Mouse (Mus musculus) liver, embryonic 15.5 days (tissue): ENCODE measurements around the gene Gm18596. TPM values are rescaled to one million over a fixed set of nuclear protein-coding genes. Genes with fewer than 3 reads are reported as not detected.
"Not testable (repeated sequence)": the region's sequence is repeated elsewhere in the genome, so short reads cannot be mapped to it uniquely, and the experiment has no call there.

Source experiments
- ATAC-seq: fragments of 200-750 bp; cut with Nextera tagmentation; 2 replicates; pipeline ENCODE4 v1.8.0; 2017; ENCODE audit warnings: moderate number of reproducible peaks, mild to moderate bottlenecking, moderate library complexity; ENCODE audit not compliant: insufficient read depth
- H3K27ac ChIP-seq: fragments of 300-500 bp; sonication (generic); replicated peaks from 2 replicates; pipeline ENCODE4 v1.5.1; 2015; ENCODE audit warnings: mild to moderate bottlenecking, inconsistent platforms
- H3K27me3 ChIP-seq: fragments of 300-500 bp; sonication (generic); 2 replicates; pipeline ENCODE4 v1.6.1; 2015; ENCODE audit warnings: mild to moderate bottlenecking, inconsistent platforms
- H3K36me3 ChIP-seq: fragments of 300-500 bp; sonication (generic); replicated peaks from 2 replicates; pipeline ENCODE4 v1.6.1; 2015; ENCODE audit warnings: moderate library complexity, mild to moderate bottlenecking, inconsistent platforms
- H3K4me1 ChIP-seq: fragments of 300-500 bp; sonication (generic); replicated peaks from 2 replicates; pipeline ENCODE4 v1.6.1; 2015; ENCODE audit warnings: inconsistent platforms
- H3K4me2 ChIP-seq: fragments of 300-500 bp; sonication (generic); 2 replicates; pipeline ENCODE4 v1.6.1; 2015; ENCODE audit warnings: moderate library complexity, mild to moderate bottlenecking, inconsistent platforms
- H3K4me3 ChIP-seq: fragments of 300-500 bp; sonication (generic); replicated peaks from 2 replicates; pipeline ENCODE4 v1.5.1; 2015; ENCODE audit warnings: mild to moderate bottlenecking, inconsistent platforms
- H3K9ac ChIP-seq: fragments of 300-500 bp; sonication (generic); 2 replicates; pipeline ENCODE4 v1.6.1; 2015; ENCODE audit warnings: moderate library complexity, mild to moderate bottlenecking, inconsistent platforms
- H3K9me3 ChIP-seq: fragments of 300-500 bp; sonication (generic); replicated peaks from 2 replicates; pipeline ENCODE4 v1.6.1; 2016; ENCODE audit warnings: inconsistent platforms
- WGBS: fragments of 180-500 bp; shearing (Covaris S2); methylation state at CpG from one replicate; pipeline ENCODE4 v1.1.7; 2015; ENCODE audit warnings: mixed read lengths; ENCODE audit not compliant: insufficient replicate concordance; 5-methylcytosine and 5-hydroxymethylcytosine counted together
- polyA plus RNA-seq: library from polyadenylated mRNA; unstranded; fragments of >200 nt; fragmentation: Nextera tagmentation; extraction: Ambion mirVana; gene quantifications from 2 replicates; pipeline ENCODE4 v1.2.1, GENCODE M21; 2015

The Gm18596 gene
- not detected in 2 replicates for polyA plus RNA-seq

- not testable (repeated sequence) for H3K4me3 ChIP-seq, H3K4me1 ChIP-seq, ATAC-seq, H3K9ac ChIP-seq, H3K27ac ChIP-seq, H3K27me3 ChIP-seq, H3K4me2 ChIP-seq, H3K9me3 ChIP-seq, H3K36me3 ChIP-seq
- WGBS = 48% methylated on average over 5 of the region's 5 CpGs
Measured at GRCm38 (mm10) chr10:77741924-77742688, at the start of gene Gm18596. Gene Gm18596 (minus strand): TSS chr10:77742638.

- Histone ChIP-seq H3K4me2 (no peak overlapping the region), H3K36me3 (no peaks in the 10 kb centered on the region), H3K27ac (no peak overlapping the region), H3K4me3 (no peak overlapping the region), H3K9ac (no peak overlapping the region), H3K9me3 (no peaks in the 10 kb centered on the region), H3K4me1 (no peaks in the 10 kb centered on the region), H3K27me3 (no peaks in the 10 kb centered on the region)
- no peak for ATAC-seq
- WGBS = 59% methylated on average over 2 of the region's 2 CpGs
Measured at GRCm38 (mm10) chr10:77788621-77789020, 46.2 kb upstream of the Gm18596 start.

DNA sequence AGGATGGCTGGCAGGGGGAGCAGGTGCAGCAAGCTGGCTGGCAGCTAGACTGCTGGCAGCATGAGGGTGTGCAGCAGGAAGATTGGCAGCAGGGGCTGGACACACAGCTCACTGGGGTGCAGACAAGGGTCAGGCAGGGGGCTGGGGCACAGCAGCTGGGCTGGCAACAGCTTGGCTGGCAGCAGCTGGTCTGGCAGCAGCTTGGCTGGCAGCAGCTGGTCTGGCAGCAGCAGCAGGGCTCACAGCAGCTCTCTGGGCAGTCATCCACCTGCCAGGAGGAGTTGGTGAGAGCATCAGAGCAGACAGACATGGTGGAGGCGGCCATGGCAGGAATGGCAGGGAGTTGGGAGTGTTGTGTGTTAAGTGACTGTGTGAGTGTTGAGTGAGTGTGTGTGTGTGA is 45.4 kb upstream of the Gm18596 start, which contains the start of gene Gm7137:
Gene Gm7137, minus strand, starts transcription at position 325 of the 400 bp plus-strand sequence.
- not testable (repeated sequence) for H3K4me1 ChIP-seq, H3K36me3 ChIP-seq, H3K9me3 ChIP-seq, H3K27ac ChIP-seq, H3K4me3 ChIP-seq, ATAC-seq, H3K27me3 ChIP-seq, H3K4me2 ChIP-seq, H3K9ac ChIP-seq
- WGBS = 57% methylated on average over 1 of the region's 1 CpGs

DNA sequence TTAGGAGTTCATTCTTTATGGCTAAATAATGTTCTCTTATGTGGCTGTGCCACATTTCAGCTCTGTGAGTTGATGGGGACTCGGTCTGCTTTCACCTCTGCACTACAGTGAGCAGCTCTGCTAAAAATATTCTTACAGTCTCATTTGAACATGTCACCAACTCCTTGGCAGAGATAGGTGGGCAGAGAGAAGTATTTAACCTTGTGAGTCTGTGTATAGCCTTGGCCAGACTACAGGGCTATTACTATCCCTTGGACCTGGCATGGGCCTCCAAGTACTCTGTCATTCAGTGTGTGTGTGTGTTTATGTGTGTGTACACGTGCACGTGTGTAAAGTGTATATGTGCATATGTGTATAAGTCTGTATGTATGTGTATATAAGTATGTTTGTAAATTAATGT is 41.0 kb upstream of the Gm18596 start:
- WGBS = 67% methylated on average over 3 of the region's 3 CpGs
- not testable (repeated sequence) for H3K4me2 ChIP-seq, H3K27me3 ChIP-seq, H3K4me3 ChIP-seq, H3K9ac ChIP-seq, ATAC-seq, H3K27ac ChIP-seq, H3K9me3 ChIP-seq, H3K36me3 ChIP-seq, H3K4me1 ChIP-seq

DNA sequence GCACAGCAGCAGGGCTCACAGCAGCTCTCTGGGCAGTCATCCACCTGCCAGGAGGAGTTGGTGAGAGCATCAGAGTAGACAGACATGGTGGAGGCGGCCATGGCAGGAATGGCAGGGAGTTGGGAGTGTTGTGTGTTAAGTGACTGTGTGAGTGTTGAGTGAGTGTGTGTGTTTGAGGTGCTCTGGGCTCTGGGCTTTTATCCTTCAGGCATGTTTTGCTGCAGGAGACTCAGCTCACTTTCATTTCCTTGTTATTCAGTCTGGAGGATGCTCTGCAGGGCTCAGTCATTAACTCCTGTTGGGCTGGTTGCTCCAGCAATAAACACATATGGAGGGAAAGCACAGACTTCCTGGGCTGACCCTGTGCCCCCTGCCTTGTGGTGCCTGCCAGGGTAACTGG is 40.0 kb upstream of the Gm18596 start, which contains the start of gene Gm3250:
Gene Gm3250, minus strand, starts transcription at position 101 of the 400 bp plus-strand sequence.
- H3K4me3 ChIP-seq, H3K4me1 ChIP-seq: not testable (repeated sequence)
- 22% methylated on average over 1 of the region's 1 CpGs for WGBS

GRCm38 (mm10) chr10:77776844-77777243 is 34.4 kb upstream of the Gm18596 start, which contains the start of gene Gm7138:
Gene Gm7138 (minus strand): TSS chr10:77776944.
- not testable (repeated sequence) for H3K4me1 ChIP-seq, H3K9ac ChIP-seq, H3K36me3 ChIP-seq, H3K4me3 ChIP-seq, H3K9me3 ChIP-seq, ATAC-seq, H3K27me3 ChIP-seq, H3K4me2 ChIP-seq, H3K27ac ChIP-seq
- WGBS = 48% methylated on average over 1 of the region's 1 CpGs

More for the DNA sequence above, 40.0 kb upstream of the Gm18596 start, which contains the start of gene Gm3250:
- not testable (repeated sequence) for H3K27ac ChIP-seq, H3K9ac ChIP-seq, H3K9me3 ChIP-seq, H3K36me3 ChIP-seq, H3K4me2 ChIP-seq, ATAC-seq, H3K27me3 ChIP-seq

DNA sequence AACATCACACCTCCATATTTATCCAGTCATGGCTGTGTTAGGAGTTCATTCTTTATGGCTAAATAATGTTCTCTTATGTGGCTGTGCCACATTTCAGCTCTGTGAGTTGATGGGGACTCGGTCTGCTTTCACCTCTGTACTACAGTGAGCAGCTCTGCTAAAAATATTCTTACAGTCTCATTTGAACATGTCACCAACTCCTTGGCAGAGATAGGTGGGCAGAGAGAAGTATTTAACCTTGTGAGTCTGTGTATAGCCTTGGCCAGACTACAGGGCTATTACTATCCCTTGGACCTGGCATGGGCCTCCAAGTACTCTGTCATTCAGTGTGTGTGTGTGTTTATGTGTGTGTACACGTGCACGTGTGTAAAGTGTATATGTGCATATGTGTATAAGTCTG is 29.7 kb upstream of the Gm18596 start:
- not testable (repeated sequence) for H3K4me1 ChIP-seq, H3K36me3 ChIP-seq, H3K4me2 ChIP-seq, H3K9me3 ChIP-seq, H3K27ac ChIP-seq, ATAC-seq, H3K9ac ChIP-seq, H3K27me3 ChIP-seq, H3K4me3 ChIP-seq
- WGBS = 65% methylated on average over 2 of the region's 3 CpGs

- not testable (repeated sequence) for H3K9ac ChIP-seq, ATAC-seq, H3K9me3 ChIP-seq, H3K27ac ChIP-seq, H3K4me1 ChIP-seq, H3K36me3 ChIP-seq, H3K4me3 ChIP-seq, H3K27me3 ChIP-seq, H3K4me2 ChIP-seq
- WGBS = no CpG with 5 or more reads among the region's 1 CpGs
Measured at GRCm38 (mm10) chr10:77771225-77771624, 28.8 kb upstream of the Gm18596 start, which contains the start of gene Gm3238. Gene Gm3238 (minus strand): TSS chr10:77771325.

GRCm38 (mm10) chr10:77769727-77770126 is 27.3 kb upstream of the Gm18596 start:
- no peaks in the 10 kb centered on the region for H3K4me1 ChIP-seq
- no peak overlapping the region for H3K4me2 ChIP-seq
- no peak overlapping the region for H3K27ac ChIP-seq
- H3K27me3 ChIP-seq = no peaks in the 10 kb centered on the region
- no peak overlapping the region for H3K9ac ChIP-seq
- 61% methylated on average over 1 of the region's 1 CpGs for WGBS
- H3K36me3 ChIP-seq = no peaks in the 10 kb centered on the region
- no peak overlapping the region for H3K4me3 ChIP-seq
- ATAC-seq = no peak
- no peaks in the 10 kb centered on the region for H3K9me3 ChIP-seq

- no CpG with 5 or more reads among the region's 1 CpGs for WGBS
- H3K4me1 ChIP-seq, H3K27me3 ChIP-seq, H3K4me3 ChIP-seq, H3K27ac ChIP-seq, H3K9me3 ChIP-seq, H3K4me2 ChIP-seq, ATAC-seq, H3K9ac ChIP-seq, H3K36me3 ChIP-seq: not testable (repeated sequence)
Measured at GRCm38 (mm10) chr10:77759582-77759981, 17.1 kb upstream of the Gm18596 start, which contains the start of gene Gm3233. Gene Gm3233 (minus strand): TSS chr10:77759682.

DNA sequence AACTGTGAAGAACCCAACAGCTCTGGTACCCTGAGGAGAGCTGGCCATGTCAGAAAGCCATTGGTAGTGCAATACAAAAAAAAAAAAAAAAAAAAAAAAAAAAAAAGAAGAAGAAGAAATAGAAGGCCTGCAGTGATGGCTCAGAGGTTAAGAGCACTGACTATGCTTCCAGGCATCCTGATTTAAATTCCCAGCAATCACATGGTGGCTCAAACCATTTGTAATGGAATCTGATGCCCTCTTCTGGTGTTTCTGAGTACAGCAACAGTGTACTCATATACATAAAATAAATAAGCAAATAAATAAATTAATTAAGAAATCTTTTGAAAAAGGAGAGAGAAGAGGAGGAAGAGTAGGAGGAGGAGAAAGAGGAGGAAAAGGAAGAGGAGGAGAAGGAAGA is 11.0 kb upstream of the Gm18596 start:
- H3K4me3 ChIP-seq = no peak overlapping the region
- no peaks in the 10 kb centered on the region for H3K4me1 ChIP-seq
- H3K27me3 ChIP-seq = no peaks in the 10 kb centered on the region
- H3K4me2 ChIP-seq = no peak overlapping the region
- no peak for ATAC-seq
- no peaks in the 10 kb centered on the region for H3K9me3 ChIP-seq
- no peak overlapping the region for H3K27ac ChIP-seq
- H3K36me3 ChIP-seq = no peaks in the 10 kb centered on the region
- no peak overlapping the region for H3K9ac ChIP-seq

GRCm38 (mm10) chr10:77752312-77752711 is 9.9 kb upstream of the Gm18596 start:
- H3K4me2 ChIP-seq, H3K4me3 ChIP-seq, H3K9ac ChIP-seq, H3K4me1 ChIP-seq, H3K36me3 ChIP-seq, ATAC-seq, H3K9me3 ChIP-seq, H3K27me3 ChIP-seq, H3K27ac ChIP-seq: not testable (repeated sequence)
- WGBS = 37% methylated on average over 3 of the region's 3 CpGs
